Mouse (Mus musculus) heart, embryonic 15.5 days (tissue): ENCODE data around the gene Med27. TPM values are rescaled to one million over a fixed set of nuclear protein-coding genes. Genes with fewer than 3 reads are reported as not detected.

ENCODE experiments used
- ATAC-seq: fragments of 200-750 bp; cut with Nextera tagmentation; replicated peaks from 2 replicates; pipeline ENCODE4 v1.8.0; 2017; ENCODE audit warnings: low read depth, moderate TSS enrichment; ENCODE audit not compliant: insufficient number of reproducible peaks, insufficient read depth, low FRiP score
- H3K27ac ChIP-seq: fragments of 300-500 bp; sonication (generic); 2 replicates; pipeline ENCODE4 v1.5.1; 2015; ENCODE audit warnings: mild to moderate bottlenecking, inconsistent platforms
- H3K27me3 ChIP-seq: fragments of 300-500 bp; sonication (generic); 2 replicates; pipeline ENCODE4 v1.6.1; 2015; ENCODE audit warnings: inconsistent platforms
- H3K36me3 ChIP-seq: fragments of 300-500 bp; sonication (generic); 2 replicates; pipeline ENCODE4 v1.6.1; 2015; ENCODE audit warnings: mild to moderate bottlenecking, inconsistent platforms
- H3K4me1 ChIP-seq: fragments of 300-500 bp; sonication (generic); replicated peaks from 2 replicates; pipeline ENCODE4 v1.6.1; 2015; ENCODE audit warnings: inconsistent platforms
- H3K4me2 ChIP-seq: fragments of 300-500 bp; sonication (generic); 2 replicates; pipeline ENCODE4 v1.6.1; 2015; ENCODE audit warnings: inconsistent platforms, mild to moderate bottlenecking, moderate library complexity
- H3K4me3 ChIP-seq: fragments of 300-500 bp; sonication (generic); 2 replicates; pipeline ENCODE4 v1.5.1; 2015; ENCODE audit warnings: mild to moderate bottlenecking, inconsistent platforms
- H3K9ac ChIP-seq: fragments of 300-500 bp; sonication (generic); 2 replicates; pipeline ENCODE4 v1.6.1; 2015; ENCODE audit warnings: mild to moderate bottlenecking, inconsistent platforms
- H3K9me3 ChIP-seq: fragments of 300-500 bp; sonication (generic); replicated peaks from 2 replicates; pipeline ENCODE4 v1.6.1; 2016; ENCODE audit warnings: inconsistent platforms
- WGBS: fragments of 180-500 bp; shearing (Covaris S2); methylation state at CpG from one replicate; pipeline ENCODE4 v1.1.7; 2015; ENCODE audit warnings: mixed read lengths; 5-methylcytosine and 5-hydroxymethylcytosine counted together
- microRNA-seq: library from miRNA; unstranded; fragments of <30 nt; microRNA quantifications from one replicate; pipeline ENCODE4, GENCODE M21; 2016
- polyA plus RNA-seq: library from polyadenylated mRNA; unstranded; fragments of >200 nt; fragmentation: Nextera tagmentation; extraction: Ambion mirVana; gene quantifications from 2 replicates; pipeline ENCODE4 v1.2.1, GENCODE M21; 2015

Med27 gene
- polyA plus RNA-seq, 1 experiment from 2014 or later, result 26.9 TPM

GRCm38 (mm10) chr2:29572811-29573427 is 226.3 kb downstream of the Med27 start:
- Histone ChIP-seq H3K4me1 (peaks cover 2% of the 10 kb centered on the region; the same call in 1 of the 2 replicates), H3K4me2 (no peak overlapping the region), H3K9ac (no peak overlapping the region), H3K4me3 (no peak overlapping the region), H3K36me3 (no peaks in the 10 kb centered on the region), H3K9me3 (no peaks in the 10 kb centered on the region), H3K27ac (no peak overlapping the region), H3K27me3 (peaks cover 9% of the 10 kb centered on the region)
- ATAC-seq, result no peak
- 40% methylated on average over 5 of the region's 5 CpGs for WGBS

- H3K27me3 ChIP-seq, result peaks cover 9% of the 10 kb centered on the region
- peaks cover 2% of the 10 kb centered on the region; the same call in 1 of the 2 replicates for H3K4me1 ChIP-seq
- H3K36me3 ChIP-seq, result no peaks in the 10 kb centered on the region
- H3K9ac ChIP-seq, result no peak overlapping the region
- no peak overlapping the region for H3K4me3 ChIP-seq
- no peak for ATAC-seq
- H3K4me2 ChIP-seq, result no peak overlapping the region
- no peaks in the 10 kb centered on the region for H3K9me3 ChIP-seq
- no peak overlapping the region for H3K27ac ChIP-seq
- WGBS, result 7% methylated on average over 5 of the region's 5 CpGs
Measured at GRCm38 (mm10) chr2:29573591-29573990, 227.0 kb downstream of the Med27 start.

GRCm38 (mm10) chr2:29574187-29574586 is 227.6 kb downstream of the Med27 start:
- Histone ChIP-seq H3K27me3 (peaks cover 9% of the 10 kb centered on the region), H3K27ac (no peak overlapping the region), H3K4me2 (no peak overlapping the region), H3K36me3 (no peaks in the 10 kb centered on the region), H3K9ac (no peak overlapping the region), H3K4me3 (no peak overlapping the region), H3K4me1 (peaks cover 2% of the 10 kb centered on the region; the same call in 1 of the 2 replicates), H3K9me3 (no peaks in the 10 kb centered on the region)
- no peak for ATAC-seq
- 34% methylated on average over 11 of the region's 11 CpGs for WGBS

Small RNAs within 50 kb of the gene (microRNA-seq; reads per million reads assigned to microRNA genes)
- gene Mir133c, result not detected

Other genes with a start within 250 kb of the Med27 start
- gene Setx, start 222.6 kb upstream of the Med27 start, polyA plus RNA-seq, result 5.9 and 6.8 TPM in 2 replicates
- 0.20 TPM in 1 of 2 replicates, not detected in the other for gene Ntng2, start 93.8 kb upstream of the Med27 start, polyA plus RNA-seq